Mouse (Mus musculus): ENCODE data around the gene Ttc22.

Ttc22 gene

GRCm38 (mm10) chr4:106622030-106622493 is at the start of gene Ttc22:
Ttc22 (plus strand) TSS chr4:106622432.
- DNase-seq (ENCODE audit: low spot score in 2 of 2), result no peak

GRCm38 (mm10) chr4:106575022-106575421 is 47.2 kb upstream of the Ttc22 start:
- DNase-seq (ENCODE audit: low spot score in 2 of 2), result no peak

GRCm38 (mm10) chr4:106577511-106577910 is 44.7 kb upstream of the Ttc22 start:
- no peak for DNase-seq (ENCODE audit: low spot score in 2 of 2)

- peak; percentile 71 to 87 for DNase-seq (ENCODE audit: low spot score in 2 of 2)
Observed at GRCm38 (mm10) chr4:106581176-106581864, 40.9 kb upstream of the Ttc22 start.

GRCm38 (mm10) chr4:106581865-106582204 is 40.4 kb upstream of the Ttc22 start:
- peak in 1 of 2 experiments; percentile 40 for DNase-seq (ENCODE audit: low spot score in 2 of 2)

GRCm38 (mm10) chr4:106582428-106583153 is 39.6 kb upstream of the Ttc22 start:
- no peak for DNase-seq (ENCODE audit: low spot score in 2 of 2)

- no peak for DNase-seq (ENCODE audit: low spot score in 2 of 2)
Observed at GRCm38 (mm10) chr4:106584665-106585064, 37.6 kb upstream of the Ttc22 start.

- DNase-seq (ENCODE audit: low spot score in 2 of 2), result peak in 1 of 2 experiments; percentile 26
Observed at GRCm38 (mm10) chr4:106587075-106587474, 35.2 kb upstream of the Ttc22 start.

GRCm38 (mm10) chr4:106590142-106590541 is 32.1 kb upstream of the Ttc22 start:
- DNase-seq (ENCODE audit: low spot score in 2 of 2), result no peak

GRCm38 (mm10) chr4:106590871-106591270 is 31.4 kb upstream of the Ttc22 start:
- no peak for DNase-seq (ENCODE audit: low spot score in 2 of 2)

- no peak for DNase-seq (ENCODE audit: low spot score in 2 of 2)
Observed at GRCm38 (mm10) chr4:106593636-106594035, 28.6 kb upstream of the Ttc22 start.

GRCm38 (mm10) chr4:106596200-106596599 is 26.0 kb upstream of the Ttc22 start:
- no peak for DNase-seq (ENCODE audit: low spot score in 2 of 2)

- DNase-seq (ENCODE audit: low spot score in 2 of 2), result peak in 1 of 2 experiments; percentile 35
Observed at GRCm38 (mm10) chr4:106597055-106597454, 25.2 kb upstream of the Ttc22 start.

GRCm38 (mm10) chr4:106597741-106598140 is 24.5 kb upstream of the Ttc22 start:
- no peak for DNase-seq (ENCODE audit: low spot score in 2 of 2)

- no peak for DNase-seq (ENCODE audit: low spot score in 2 of 2)
Observed at GRCm38 (mm10) chr4:106599415-106599814, 22.8 kb upstream of the Ttc22 start.

GRCm38 (mm10) chr4:106600770-106601169 is 21.5 kb upstream of the Ttc22 start:
- no peak for DNase-seq (ENCODE audit: low spot score in 2 of 2)

- DNase-seq (ENCODE audit: low spot score in 2 of 2), result peak in 1 of 2 experiments; percentile 46
Observed at GRCm38 (mm10) chr4:106606639-106607554, 15.3 kb upstream of the Ttc22 start.

- no peak for DNase-seq (ENCODE audit: low spot score in 2 of 2)
Observed at GRCm38 (mm10) chr4:106607905-106608304, 14.3 kb upstream of the Ttc22 start.

- no peak for DNase-seq (ENCODE audit: low spot score in 2 of 2)
Observed at GRCm38 (mm10) chr4:106613105-106613504, 9.1 kb upstream of the Ttc22 start.

- DNase-seq (ENCODE audit: low spot score in 2 of 2), result no peak
Observed at GRCm38 (mm10) chr4:106613560-106613959, 8.7 kb upstream of the Ttc22 start.

- DNase-seq (ENCODE audit: low spot score in 2 of 2), result peak; percentile 77 to 80
Observed at GRCm38 (mm10) chr4:106614180-106614797, 7.9 kb upstream of the Ttc22 start.

GRCm38 (mm10) chr4:106614881-106615280 is 7.4 kb upstream of the Ttc22 start:
- DNase-seq (ENCODE audit: low spot score in 2 of 2), result no peak
